Mouse (Mus musculus): ENCODE measurements around the gene Chpt1.
A peak's percentile ranks its signal among the peaks of the same experiment; 100 is the strongest.
"Not testable (repeated sequence)": the region's sequence is repeated elsewhere in the genome, so short reads cannot be mapped to it uniquely, and the experiment has no call there.

Gene Chpt1

DNA sequence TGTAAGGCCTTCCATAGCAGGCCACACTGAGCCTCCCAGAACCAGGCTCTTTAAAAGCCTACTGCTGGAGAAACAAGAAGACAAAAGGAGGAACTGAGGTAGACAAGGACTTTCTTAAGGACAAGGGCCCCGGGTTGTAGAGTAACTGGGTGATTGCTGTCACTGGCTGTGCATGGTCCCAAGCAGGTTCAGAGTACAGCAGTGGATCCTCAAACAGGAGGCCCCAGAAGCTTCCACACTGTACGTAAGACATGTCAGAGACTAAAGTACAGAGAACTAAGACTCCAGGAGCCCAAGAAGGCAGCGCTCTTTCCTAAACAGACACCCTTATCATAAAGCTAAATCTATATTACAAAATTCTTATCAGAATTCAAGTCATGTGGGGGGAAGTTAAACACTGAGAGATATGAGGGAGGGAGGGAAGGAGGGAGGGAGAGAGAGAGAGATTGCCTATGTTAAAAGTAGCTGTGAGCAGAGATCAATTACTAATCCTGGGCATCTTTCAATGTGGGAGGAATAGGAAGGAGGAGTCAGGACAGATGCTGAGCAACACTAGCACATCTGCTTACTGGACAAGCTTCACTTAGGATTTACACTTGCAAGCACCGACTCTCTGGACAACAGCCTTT, 8.8 kb downstream of the Chpt1 start:
- no peak for DNase-seq

DNA sequence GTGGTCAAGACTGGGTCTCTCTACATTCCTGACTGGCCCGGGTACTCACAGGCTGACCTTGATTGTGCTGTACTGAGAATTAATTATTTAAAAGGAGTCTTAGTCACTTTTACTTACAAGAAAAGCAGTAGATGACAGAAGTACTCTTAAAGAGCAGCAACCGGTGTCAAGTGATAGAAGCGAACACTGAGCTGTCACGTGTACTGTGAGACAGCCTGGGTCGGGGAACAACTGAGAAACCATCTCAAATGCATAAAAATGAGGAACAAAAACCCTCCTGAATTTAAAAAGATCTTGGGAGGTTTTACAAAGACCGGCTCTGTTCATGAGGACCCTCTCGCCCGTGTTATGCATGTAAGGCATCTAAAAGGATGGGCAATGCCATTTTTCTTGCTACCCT, 11.2 kb downstream of the Chpt1 start:
- no peak for DNase-seq

- no peak for DNase-seq
Measured at GRCm38 (mm10) chr10:88491632-88492031, 12.2 kb downstream of the Chpt1 start.

- DNase-seq = no peak
Measured at GRCm38 (mm10) chr10:88488629-88489028, 15.2 kb downstream of the Chpt1 start.

GRCm38 (mm10) chr10:88482866-88483265, 21.0 kb downstream of the Chpt1 start:
- not testable (repeated sequence) for DNase-seq

DNA sequence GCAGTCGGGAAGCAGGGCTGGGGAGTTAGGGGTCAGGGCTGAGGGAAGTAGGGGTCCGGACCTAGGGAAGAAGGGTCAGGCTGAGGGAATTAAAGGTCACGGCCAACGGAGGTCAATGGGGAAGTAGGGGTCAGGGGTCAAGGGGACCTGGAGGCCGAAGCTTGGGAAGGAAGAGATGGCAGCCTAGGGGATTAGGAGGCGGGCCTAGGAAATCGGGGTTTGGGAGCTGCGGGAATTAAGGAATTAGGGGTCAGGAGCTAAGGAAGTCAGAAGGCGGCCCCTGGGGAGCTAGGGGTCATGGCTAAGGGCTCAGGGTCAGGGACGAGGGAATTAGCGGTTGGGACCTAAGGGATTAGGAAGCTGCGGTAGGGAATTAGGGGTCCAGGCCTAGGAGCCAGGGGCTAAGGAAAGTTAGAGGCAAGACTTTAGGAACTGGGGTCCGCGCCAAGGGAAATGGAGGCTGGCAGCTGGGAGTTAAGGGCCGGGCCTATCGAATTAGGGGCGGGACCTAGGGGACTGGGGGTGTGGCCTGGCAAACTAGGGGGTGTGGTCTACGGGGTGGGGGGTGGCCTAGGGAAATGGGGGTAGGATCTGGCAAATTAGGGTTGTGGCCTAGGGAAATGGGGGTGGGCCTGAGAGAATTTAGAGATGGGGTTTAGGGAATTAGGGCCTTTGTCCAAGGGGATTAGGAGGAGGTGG, 43.6 kb downstream of the Chpt1 start:
- DNase-seq = no peak

DNA sequence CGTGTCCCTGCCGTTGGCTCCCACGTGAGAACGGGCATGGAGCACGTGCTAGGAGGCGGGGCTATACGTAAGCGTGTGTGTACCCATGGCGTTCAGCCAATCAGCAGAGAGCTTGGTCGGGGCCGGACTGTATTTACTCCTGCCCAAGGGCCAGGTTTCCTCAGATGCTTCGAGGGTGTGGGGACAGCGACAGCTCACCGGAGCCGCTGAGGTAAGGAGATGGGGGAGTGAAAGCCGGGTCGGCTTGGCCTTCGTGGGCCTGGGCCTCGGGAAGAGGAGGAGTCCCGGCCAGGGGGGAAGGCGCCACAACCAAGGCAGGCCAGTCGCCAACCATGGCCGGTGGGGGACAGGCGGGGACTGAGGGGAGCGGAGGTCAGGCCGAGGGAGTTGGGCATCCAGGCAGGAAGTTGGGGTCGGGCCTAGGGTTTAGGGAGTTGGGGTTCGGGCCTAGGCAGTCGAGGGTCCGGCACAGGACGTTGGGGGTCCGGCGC, 44.3 kb downstream of the Chpt1 start, which contains the start of gene Sycp3:
Gene Sycp3 (plus strand): TSS at position 68 of the 491 bp plus-strand sequence.
- no peak for DNase-seq

DNA sequence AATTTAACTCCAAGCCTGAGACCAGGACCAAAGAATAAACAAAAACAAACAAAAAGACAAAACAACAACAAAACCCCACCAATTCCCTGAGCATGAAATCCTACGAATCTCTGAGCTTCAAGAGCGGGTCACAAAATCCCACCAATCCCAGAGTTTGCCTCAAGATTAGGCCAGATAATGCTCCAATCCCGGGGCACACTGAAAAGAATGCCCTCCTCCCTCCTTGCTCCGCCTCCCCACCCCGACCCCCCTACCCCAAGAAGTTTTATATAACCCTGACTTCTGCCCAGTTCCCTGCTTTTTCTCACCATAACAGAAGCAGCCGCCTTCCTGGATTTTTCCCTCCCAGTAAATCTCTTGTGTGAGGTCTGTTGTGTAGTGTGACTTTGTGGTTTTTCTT, 46.1 kb downstream of the Chpt1 start:
- DNase-seq = no peak

DNA sequence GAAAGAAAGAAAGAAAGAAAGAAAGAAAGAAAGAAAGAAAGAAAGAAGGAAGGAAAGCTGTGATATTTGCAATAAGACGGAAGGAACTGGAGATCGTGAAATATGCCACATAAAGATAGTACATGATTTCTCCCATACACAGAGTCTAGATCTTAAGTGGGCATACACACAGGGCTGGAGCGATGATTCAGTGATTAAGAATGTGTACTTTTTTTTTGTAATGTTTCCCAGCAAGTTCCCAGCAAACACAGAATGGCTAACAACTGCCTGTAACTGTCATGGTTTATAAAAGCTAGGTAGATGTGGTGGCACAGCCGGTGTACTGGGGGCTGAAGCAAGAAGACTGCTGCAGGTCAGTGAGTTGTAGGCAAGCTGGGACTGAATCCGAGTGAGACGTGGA, 51.9 kb downstream of the Chpt1 start:
- no peak for DNase-seq

DNA sequence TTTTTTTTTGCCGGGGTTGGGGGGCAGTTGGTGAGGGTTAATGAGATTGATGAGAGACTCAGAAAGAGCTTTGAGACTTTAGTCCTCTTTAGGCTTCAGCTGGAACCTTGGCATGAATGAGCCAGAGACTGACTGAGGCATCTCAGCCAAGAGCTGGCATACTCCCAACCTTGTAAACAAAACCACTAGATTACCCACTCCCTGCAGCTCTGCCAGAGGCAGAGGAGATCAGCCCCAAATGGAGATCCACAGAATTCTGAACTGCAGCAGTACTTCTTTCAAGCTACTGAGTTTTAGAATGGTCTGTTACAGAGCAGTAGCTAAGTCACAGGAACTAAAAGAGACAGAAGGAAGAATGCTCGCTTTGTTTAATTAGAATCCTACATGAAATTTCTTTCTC, 52.7 kb downstream of the Chpt1 start:
- DNase-seq = peak; percentile 60

DNA sequence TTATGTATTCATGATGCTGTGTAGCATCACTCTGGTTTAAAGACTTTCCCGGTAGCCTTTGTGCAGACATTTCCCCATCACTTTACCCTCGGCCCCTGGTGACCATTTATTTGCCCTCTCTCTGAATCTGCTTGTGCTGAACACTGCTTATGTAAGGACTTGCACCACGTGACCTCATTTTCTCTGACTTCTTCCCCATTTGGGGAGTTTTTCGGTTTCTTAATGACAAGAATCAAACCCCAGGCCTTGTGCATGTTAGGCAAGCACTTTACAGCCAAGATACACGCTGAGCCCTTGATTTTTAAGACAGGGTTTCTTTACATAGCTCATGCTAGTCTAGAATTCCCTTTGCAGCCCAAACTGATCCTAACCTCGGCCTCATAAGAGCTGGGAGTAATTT, 62.6 kb downstream of the Chpt1 start:
- no peak for DNase-seq

DNA sequence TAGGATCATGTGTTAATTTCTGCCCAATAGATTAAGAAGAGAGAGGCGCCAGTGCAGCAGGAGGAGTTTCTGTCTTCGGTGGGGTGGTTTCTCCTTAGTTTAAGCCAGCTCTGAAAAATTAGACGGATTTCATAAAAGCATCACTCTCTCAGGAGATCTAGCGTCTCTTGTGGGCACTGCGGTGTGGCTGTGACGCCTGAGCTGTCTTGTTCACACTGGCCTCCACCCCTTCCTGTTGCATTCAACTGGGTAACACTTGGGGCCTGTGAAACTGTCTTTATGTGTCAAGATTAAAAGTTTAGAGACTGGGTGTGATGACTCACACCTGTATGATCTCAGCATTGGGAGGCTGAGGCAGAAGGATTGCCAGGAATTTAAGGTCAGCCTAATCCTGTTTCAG, 75.9 kb downstream of the Chpt1 start:
- no peak for DNase-seq

GRCm38 (mm10) chr10:88426896-88427295, 77.0 kb downstream of the Chpt1 start:
- DNase-seq = no peak

- DNase-seq = peak; percentile 65
Measured at GRCm38 (mm10) chr10:88426158-88426816, 77.6 kb downstream of the Chpt1 start.

- no peak for DNase-seq
Measured at GRCm38 (mm10) chr10:88420655-88421435, 83.0 kb downstream of the Chpt1 start.

- DNase-seq = no peak
Measured at GRCm38 (mm10) chr10:88420141-88420541, 83.7 kb downstream of the Chpt1 start.

GRCm38 (mm10) chr10:88417686-88418085, 86.2 kb downstream of the Chpt1 start:
- no peak for DNase-seq

- no peak for DNase-seq
Measured at GRCm38 (mm10) chr10:88412290-88412995, 91.4 kb downstream of the Chpt1 start.

DNA sequence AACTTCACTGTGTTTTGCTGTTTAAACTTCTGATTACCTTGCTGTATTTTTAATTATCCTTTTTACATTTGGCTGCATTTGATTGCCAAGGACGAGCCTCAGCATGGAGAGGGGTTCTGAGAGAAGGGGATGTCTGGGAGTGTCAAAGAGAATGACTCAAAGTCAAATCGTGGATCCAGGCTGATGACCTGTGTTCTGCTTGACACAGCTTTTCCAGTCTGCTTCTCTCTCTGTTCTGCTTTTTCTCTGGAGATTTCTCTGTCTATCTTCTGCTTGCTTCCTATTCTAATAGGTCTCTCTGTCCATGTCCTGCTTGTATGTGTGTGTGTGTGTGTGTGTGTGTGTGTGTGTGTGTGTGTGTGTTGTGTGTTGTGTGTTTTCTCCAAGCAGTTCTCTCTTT, 94.1 kb downstream of the Chpt1 start:
- no peak for DNase-seq

DNA sequence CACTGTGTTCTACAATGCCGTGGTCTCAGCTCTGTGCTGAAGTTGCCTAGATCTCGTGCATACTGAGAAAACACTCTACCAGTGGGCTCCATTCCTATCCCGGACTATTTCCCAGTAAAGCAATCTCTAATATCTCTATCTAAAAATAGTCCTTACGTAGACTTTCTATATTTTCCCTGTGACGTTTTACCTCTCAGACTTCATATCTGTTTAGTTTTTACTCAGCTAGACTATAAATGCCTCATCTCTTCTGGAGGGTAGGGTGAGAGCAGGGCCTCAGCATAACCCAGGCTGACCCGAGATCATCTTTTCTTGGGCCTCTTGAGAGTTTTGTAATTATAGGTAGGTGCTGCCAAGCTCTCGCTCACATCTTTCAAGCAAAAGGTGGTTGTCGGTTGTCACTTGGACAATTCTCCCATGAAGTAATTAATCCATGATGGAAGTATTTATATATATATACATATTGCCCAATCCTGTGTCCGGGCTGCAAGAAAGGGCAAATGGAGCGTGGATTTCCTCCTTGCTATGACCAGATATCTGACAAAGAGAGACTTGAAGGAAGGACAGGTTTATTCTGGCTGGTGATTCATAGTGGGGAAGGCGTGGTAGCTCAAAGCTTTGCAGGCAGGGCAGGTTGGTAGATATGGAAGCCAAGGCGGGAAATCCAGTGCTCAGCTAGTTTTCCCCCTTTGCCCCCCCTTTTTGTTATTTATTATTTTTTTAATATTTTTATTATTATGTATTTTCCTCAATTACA, 95.8 kb downstream of the Chpt1 start:
- DNase-seq = no peak

GRCm38 (mm10) chr10:88405812-88406211, 98.1 kb downstream of the Chpt1 start:
- no peak for DNase-seq

DNA sequence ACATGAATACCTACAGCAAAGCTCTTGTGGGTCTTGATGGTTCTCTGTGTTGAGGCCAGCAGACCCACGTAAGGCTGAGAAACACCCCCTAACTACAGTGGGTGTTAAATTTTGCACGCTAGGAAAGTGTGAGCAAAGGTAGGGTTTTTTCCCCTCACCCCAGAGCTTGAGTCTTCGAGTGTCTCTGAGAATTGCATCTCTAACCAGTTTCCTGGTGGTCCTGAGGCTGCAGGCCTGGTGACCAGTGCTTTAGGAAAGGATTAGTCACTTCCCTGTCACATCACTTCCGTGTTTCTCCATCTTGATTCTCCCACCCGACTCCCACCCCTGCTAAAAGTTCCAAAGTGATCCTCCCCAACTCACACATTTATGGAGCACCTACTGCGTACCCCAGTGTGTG, 99.7 kb downstream of the Chpt1 start:
- no peak for DNase-seq
